Mouse (Mus musculus): ENCODE results near the gene Polr2e.
"Not testable (repeated sequence)": the region's sequence is repeated elsewhere in the genome, so short reads cannot be mapped to it uniquely, and the experiment has no call there.

Polr2e gene

DNA sequence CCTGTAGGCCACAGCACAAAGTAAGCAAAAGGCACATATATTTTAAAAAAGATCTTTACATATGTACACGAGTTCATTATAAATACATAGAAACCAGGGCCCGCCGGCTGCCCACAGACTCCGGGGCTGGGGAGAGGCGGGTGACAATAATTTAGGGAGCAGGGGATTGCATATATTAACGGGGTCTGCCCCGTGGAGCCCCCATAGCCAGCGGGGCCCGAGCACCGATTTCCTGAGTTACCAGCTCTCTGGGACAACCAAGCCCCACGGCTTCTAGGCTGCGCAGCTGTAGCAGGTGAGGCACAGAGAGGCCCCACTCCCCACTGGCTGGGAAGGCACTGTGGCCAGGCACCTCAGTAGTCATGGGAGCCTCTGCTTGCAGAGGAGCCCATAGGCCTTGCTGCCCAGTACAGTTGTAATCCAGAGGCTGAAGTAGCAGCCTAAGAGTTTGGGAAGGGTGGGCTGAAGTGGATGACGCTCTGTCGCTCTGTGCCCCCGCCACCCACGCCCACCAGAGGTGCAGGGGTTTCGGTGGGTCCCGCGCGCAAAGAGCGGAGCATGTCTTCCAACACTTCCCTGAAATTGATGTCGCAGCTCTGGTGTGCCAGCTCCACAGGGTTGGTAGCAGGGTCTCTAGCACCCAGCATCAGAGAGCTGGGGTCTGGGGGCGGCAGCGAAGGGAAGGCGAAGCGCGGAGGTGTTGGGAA, 17.5 kb upstream of the Polr2e start:
- DNase-seq (ENCODE audit: low spot score in 2 of 2), result no peak

DNA sequence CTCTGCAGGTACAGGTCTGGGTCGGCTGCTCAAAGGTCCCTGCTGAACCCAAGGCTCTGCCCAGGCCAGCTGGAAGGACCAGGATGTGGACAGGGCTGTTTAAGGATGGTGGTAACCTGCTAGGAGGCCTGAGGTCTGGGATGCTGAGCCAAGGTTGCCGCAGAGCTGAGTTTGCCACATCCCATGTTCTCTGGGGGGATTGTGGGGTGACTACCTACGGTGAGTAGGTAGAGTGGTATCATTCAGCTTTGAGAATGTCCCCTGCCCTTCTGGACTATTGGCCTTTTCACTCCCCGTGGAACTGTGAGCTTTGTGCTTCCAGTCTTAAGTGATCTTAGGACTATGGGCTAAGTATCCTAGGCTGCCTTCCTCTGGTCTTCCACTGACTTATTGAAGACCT, 16.9 kb upstream of the Polr2e start:
- no peak for DNase-seq (ENCODE audit: low spot score in 2 of 2)

DNA sequence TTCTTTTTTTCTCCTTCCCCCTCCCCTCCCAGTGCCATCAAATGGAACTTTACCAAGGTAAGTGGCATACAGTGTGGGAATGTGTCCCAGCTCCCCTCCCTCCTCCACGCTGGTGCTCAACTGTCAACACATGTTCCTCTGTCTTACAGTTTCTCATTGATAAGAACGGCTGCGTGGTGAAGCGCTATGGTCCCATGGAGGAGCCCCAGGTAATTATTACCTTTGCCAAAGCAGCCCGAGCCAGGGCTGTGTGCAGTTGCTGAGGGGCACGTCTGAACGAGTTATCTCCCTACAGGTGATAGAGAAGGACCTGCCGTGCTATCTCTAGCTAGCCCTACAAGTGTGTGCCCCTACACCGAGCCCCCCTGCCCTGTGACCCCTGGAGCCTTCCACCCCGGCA, 16.3 kb upstream of the Polr2e start:
- no peak for DNase-seq (ENCODE audit: low spot score in 2 of 2)

DNA sequence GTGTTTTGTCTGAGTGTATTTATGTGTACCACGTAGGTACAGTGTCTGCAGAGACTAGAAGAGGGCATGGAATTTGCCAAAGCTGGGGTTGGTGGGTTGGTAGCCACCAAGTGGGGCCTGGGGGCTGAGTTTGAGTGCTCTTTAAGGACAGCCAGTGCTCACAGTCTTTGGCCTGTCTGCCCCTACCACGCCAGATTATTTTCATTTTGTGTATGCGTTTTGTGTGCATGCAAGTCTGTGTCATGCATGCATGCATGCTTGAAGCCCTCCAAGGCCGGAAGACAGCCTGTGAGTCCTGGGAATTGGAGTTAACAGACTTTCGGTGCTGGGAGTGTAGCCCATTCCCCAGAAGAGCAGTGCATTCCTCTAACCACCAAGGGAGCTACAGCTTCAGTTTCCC, 15.8 kb upstream of the Polr2e start:
- DNase-seq (ENCODE audit: low spot score in 2 of 2), result no peak

DNA sequence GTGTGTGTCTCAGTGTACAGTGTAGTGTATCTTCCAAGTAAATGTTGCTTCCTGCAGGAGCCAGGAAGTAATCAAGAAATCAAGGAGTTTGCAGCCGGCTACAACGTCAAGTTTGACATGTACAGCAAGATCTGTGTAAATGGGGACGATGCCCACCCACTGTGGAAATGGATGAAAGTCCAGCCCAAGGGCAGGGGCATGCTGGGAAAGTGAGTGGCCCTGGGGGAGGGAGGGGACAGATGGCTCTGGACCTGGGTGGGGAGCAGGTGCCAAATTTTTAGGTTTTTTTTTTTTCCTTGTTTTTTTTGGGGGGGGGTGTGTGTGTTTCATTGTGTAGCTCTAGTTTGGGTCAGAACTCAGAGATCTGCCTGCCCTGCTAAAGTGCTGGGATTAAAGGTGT, 15.3 kb upstream of the Polr2e start:
- DNase-seq (ENCODE audit: low spot score in 2 of 2), result not testable (repeated sequence)

DNA sequence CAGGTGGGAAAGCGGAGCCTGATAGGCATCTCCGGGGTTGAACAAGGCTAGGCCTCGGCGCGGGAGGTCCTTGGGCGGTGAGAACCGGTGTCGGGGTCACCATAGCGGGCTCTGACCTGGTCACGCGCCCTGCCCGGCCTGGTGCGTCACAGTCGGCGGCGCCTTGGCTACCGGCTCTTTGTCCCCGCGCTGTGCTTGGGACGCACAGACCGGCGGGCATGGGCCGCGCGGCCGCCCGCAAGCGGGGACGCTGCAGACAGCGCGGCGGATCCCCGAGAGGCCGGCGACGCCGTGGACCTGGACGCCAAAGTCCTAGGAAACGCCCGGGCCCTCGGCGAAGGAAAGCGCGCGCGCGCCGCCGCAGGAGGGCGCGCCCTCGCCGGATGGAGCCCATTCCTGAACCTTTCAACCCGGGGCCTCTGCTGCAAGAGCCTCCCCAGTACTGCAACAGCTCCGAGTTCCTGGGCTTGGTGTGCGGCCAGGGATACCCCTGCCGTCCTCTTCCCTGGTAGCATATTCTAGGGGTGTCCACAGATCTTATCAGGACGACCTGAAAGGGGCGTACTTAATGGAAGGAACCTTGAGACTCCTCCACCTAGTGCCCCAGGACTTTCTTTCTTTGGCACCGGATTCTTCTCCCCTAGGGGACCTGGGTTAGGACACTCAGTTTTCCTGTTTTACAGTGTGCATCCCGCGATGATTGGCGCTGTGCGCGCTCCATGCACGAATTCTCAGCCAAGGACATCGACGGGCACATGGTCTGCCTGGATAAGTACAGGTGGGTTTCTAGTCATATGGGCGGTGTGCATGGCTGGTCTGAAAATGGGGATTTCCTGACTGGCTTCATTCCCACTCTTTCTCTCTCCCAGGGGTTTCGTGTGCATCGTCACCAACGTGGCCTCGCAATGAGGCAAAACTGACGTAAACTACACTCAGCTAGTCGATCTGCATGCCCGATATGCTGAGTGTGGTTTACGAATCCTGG, 14.5 kb upstream of the Polr2e start:
- DNase-seq (ENCODE audit: low spot score in 2 of 2), result peak in 1 of 2 experiments; percentile 64

DNA sequence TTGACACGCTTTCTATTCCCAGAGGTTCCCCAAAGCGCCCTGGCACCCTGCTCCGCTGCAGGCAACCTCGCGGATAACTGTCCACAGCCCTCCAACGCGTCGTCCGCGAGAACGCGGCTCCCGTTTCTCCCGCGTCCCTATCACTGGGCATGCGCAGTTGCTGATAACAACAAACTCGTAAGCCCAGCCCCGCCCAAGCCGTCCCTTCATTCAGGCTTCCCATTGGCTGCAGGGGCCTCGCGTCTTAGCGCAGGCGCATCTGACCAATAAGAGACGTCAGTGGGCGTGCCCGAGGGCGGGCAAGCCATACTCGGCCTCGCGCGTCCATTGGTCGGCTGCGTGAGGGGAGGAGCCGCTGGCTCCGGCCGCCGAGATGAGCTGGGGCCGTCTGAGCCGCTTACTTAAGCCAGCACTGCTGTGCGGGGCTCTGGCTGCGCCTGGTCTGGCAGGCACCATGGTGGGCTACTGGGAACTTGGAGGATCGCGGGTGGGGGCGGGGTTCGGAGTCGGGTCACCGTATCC, 13.7 kb upstream of the Polr2e start:
- peak; percentile 99 to 100 for DNase-seq (ENCODE audit: low spot score in 2 of 2)

DNA sequence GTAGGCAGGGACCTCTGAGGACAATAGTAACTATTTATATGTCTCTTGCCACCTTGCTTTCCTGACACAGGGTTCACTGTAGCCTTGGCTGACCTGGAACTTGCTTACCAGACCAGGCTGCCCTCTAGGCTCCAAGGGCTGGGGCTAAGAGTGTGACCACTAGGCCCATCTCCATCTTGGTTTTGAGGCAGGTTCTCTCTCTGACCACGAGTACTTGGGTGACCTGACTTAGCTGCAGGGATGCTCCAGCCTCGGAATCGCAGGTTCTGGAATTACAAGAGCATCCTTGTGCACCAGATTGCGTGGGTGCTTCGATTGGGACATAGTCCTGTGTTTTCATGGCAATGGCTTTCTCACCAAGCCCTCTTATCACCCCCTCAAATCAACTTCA, 12.8 kb upstream of the Polr2e start:
- DNase-seq (ENCODE audit: low spot score in 2 of 2), result no peak

DNA sequence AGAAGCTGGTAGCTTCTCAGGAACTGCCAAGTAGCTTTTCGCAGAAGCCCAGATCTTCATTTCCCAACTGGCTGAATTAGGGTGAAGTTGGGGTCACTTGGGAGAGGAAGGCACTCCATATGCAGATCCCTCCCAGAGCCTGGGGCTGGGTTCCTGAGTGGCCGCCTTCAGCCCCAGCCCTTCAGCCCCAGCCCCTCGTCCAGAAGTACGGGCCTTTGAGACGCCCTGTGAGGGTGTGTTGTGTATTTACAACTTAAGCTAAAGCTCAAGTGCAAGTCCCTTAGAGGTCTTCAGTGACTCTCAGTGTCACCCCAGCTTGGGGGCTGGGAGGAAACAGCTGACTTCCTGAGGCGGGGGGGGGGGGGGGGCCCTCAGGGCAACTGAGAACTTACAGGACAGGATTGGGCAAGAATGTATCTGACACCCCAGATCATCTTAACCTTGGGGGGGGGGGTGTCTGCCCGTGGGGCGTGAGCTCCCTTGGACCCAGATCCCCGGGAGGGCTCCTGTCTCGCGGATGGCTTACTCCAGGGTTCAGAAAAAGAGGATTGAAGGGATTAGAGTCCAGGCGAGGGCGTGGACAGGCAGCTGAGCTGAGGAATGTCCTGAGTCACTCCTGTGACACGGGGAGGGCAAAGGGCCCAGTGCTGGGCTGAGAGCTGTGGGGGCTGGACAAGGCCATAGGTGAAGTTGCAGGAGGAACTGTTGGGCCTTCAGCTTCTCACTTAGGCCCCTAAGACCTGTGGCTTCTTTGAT, 12.2 kb upstream of the Polr2e start:
- no peak for DNase-seq (ENCODE audit: low spot score in 2 of 2)

DNA sequence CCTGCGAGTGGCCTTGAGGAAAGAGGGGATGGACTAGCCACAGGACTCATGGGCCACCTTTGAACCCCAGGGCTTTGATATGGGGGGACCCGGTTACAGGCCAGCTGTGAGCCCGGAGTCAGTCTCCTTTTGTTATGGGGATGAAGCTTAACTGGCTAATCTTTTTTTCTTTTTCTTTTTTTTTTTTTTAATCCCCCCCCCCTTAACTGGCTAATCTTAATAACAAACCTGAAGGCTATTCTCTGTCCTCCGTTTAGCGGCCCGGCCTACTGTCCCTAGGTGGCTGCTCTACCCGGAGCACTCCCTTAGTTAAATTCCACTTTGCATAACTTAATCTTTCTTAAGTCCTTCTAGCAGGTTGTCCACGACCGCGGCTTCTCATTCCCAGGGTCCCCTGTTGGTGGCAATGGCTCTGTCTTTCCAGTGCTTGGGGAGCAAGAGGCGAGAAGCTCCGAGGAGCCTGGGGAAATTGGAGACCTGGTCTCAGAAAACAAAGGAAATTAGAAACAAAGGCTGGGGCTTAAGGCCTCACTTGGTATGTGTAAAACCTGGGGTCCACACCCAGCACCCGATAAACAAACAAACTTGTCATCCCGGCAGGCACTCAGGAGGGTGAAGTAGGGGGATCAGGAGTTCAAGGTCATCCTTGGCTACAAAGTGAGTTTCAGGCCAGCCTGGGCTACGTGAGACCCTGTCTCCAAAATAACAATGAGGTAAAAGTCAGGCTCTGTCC, 11.5 kb upstream of the Polr2e start:
- no peak for DNase-seq (ENCODE audit: low spot score in 2 of 2)

DNA sequence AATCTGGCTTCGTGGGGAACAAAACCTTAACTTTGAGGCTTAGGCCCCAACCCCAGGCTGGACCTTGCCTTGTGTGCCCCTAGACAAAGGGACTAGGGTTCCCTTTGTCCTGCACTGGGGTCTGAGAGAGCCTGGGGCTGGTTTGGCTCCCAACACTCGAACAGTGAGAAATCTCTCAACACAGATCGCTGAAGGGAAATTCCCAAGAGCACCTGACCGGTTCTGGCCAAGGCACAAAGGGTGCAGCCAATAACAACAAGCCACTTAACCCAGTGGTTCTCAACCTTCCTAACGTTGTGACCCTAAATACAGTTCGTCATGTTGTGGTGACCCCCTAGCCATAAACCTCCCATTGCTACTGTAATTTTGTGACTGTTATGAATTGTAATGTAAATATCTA, 10.6 kb upstream of the Polr2e start:
- no peak for DNase-seq (ENCODE audit: low spot score in 2 of 2)

DNA sequence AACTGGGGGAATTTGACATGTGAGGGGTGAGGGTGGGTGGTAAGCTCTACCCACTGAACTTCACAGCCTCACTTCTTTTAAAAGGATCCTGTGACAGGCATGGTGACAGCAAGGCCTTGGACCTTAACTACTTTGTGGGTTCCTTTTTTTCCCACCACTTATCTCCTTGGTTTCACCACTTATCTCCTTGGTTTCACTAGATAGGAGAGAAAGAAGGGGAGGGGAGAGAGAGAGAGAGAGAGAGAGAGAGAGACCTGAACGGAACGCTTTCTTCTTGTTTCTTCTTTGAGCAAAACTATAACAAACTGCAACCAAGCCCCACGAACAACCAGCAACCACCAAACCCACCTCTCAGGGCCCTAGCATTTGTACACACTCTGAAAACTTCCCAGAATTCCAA, 9.2 kb upstream of the Polr2e start:
- DNase-seq (ENCODE audit: low spot score in 2 of 2), result no peak

DNA sequence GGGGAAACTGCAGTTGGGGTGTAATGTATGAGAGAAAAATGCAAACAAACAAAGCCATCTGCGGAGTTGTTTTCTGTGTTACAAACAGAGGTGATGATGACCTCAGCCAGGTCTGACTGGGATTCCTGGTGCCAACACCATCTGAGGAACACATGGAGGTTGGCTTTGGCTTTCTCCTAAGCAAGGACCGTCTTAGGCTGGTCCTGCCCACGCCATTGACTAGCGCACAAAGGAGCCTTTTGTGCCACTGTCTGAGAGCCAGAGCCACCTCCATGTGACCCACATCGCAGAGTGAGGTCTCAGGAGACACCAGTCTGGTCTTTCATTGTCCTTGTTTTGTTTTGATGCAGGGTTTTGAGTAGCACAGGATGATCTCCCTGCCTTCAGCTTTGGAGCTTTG, 8.8 kb upstream of the Polr2e start:
- DNase-seq (ENCODE audit: low spot score in 2 of 2), result no peak

DNA sequence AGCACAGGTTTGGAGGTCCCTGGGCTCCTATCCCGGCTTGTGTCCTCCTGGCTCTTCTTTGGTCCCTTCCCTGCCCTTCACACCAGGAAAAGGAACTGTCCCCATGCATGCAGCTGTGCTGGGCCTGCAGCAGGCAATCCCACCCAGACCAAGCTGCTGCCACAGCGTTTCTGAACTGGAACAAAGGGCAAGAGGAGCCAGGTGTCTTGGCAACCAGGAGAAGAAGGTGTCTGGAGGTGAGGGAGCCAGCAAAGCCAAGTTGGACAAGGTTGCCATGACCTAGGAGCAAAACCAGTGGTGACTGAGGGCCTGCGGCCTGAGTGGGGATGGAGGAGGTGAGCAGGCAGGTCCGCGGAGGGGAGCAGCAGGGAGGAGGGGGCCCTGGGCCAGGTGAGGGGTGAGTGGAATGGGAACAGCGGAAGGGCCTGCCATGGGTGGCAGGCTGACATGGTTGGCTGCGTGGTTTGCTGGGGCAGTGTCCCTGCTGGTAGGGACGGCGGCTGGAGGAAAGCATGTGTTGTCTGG, 7.5 kb upstream of the Polr2e start, which contains the start of gene Gpx4:
TSS of gene Gpx4 (plus strand) at position 126 of the 525 bp plus-strand sequence.
- no peak for DNase-seq (ENCODE audit: low spot score in 2 of 2)

DNA sequence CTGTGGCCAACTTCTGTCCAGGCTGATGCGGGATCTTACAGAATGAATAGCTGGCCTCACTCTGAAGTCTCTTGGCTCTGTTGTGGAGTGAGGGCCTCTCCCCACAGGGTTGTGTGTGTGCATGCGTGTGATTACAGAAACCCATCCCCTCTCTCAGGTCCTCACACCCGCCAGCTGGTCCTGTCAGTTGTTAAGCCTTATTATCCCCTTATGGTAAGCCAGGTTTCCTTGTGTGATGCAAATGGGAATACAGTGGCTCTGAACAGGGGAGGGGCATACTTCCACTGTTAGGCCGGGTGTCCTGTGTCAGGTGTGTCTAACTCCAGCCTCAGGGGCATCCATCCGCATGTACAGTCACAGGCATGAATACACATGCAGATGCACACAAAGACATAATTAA, 6.2 kb upstream of the Polr2e start:
- DNase-seq (ENCODE audit: low spot score in 2 of 2), result no peak

DNA sequence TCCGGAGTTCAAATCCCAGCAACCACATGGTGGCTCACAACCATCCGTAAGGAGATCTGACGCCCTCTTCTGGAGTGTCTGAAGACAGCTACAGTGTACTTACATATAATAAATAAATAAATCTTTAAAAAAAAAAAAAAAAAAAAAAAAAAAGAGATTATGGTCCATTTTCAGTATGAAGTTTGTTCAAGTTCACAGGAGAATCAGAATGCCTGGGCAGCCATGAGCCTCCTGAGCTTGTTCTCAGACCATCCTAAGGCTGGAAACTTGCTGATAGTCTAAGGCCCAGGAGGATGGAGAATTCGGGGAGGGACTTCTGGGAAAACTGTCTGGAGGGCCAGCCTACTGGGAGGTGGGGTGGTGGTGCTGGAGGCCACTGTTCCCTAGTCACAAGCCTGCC, 5.8 kb upstream of the Polr2e start:
- not testable (repeated sequence) for DNase-seq (ENCODE audit: low spot score in 2 of 2)

DNA sequence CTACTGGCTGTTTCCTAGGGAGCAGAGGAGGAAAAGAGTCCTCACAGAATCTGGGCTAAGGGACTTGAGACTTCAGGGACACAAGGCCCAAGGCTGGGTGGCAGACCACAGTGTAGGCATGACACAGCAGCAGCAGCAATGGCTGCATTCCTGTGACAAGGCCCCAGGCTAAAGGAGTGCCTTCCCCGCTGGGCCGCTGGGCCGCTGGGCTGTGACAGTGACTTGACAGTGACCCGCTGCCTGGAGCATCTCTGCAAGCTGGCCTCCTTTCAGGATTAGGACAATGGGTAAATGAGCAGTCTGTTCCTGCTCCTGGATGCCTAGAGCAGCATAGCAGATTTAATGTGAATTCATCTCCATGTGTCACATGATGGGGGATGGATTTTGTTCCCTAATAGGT, 4.5 kb upstream of the Polr2e start:
- no peak for DNase-seq (ENCODE audit: low spot score in 2 of 2)

DNA sequence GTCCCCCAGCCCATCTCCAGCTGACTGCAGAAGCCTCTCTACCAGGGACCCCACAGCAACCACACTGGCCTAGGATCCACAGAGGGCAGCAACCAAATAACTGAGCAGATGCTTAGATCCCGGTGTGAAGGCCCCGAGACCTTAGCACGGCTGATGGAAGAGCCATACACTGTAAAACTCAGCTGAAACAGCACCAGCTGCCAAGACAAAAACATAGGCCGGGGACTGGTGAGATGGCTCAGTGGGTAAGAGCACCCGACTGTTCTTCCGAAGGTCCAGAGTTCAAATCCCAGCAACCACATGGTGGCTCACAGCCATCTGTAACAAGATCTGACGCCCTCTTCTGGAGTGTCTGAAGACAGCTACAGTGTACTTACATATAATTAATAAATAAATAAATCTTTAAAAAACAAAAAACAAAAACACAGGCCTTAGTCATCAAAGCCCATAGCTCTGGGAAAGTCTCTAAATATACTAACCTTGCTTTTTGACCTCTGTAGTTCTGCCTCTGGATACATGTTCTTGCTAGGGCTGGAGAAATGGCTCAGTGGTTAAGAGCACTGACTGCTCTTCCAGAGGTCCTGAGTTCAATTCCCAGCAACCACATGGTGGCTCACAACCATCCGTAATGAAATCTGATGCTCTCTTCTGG, 1.9 kb upstream of the Polr2e start:
- not testable (repeated sequence) for DNase-seq (ENCODE audit: low spot score in 2 of 2)

DNA sequence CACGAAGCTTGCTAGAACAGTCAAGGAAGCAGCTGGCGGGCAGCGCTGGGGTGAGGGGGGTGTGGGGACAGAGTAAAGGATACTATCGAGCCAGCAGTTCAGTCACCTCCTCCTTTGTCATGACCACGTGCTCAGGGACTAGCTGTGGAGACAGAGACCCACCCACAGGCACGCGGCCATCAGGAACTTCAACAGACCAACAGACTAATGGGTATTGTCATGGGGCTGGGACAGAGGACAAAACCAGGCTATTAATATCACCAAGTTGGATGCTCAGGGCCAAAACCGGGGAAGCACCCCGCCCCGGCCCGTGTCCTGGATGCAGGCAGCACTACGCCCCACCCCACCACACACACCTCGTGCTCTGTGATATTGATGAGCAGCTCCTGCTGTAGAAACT, 2.8 kb downstream of the Polr2e start:
- DNase-seq (ENCODE audit: low spot score in 2 of 2), result no peak

DNA sequence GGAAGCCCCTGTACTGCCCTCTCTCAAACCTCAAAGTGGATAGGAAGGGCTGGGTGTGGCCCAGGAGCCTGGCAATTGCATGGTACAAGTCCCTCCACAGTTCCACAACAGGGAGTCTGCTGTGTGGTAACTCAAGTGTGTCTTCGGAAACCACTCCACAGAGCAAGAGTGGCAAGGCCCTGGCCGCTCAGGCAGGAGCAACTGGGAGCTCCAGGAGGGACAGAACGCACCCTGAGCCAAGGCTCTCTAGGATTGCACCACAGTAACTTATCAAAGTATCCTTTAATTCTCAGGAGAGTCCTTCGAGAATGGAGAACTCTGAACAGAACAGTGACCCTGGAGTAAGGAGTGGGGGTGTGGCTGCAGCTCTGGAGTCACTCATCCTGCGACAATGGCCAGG, 3.9 kb downstream of the Polr2e start:
- DNase-seq (ENCODE audit: low spot score in 2 of 2), result no peak

DNA sequence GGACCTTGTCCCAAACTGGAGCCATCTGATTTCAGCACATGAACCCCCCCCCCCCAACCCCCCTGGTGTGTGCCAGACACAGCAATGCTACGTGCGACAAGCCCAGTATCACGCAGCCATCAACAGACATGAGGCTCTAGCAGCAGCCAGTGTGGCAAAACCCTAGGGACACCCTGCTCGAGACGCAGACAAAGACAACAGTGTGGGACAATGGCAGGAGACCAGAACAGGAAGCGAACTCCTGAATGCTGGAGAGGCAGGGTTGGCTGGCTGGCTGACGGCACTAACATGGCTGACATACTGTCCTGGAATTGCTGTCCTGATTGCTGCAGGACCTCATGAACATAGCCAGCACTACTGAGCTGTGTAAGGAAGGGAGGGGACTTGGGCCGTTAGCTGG, 4.4 kb downstream of the Polr2e start:
- no peak for DNase-seq (ENCODE audit: low spot score in 2 of 2)

Measured in frontal cortex, postnatal 10 days (tissue).